Mouse (Mus musculus) thymus, postnatal 4 days (tissue): Measurements from ENCODE around the gene Lrrc51.

Experiments used
- DNase-seq: peaks from one replicate; pipeline ENCODE4 v3.0.0; 2021

Gene Lrrc51

DNA sequence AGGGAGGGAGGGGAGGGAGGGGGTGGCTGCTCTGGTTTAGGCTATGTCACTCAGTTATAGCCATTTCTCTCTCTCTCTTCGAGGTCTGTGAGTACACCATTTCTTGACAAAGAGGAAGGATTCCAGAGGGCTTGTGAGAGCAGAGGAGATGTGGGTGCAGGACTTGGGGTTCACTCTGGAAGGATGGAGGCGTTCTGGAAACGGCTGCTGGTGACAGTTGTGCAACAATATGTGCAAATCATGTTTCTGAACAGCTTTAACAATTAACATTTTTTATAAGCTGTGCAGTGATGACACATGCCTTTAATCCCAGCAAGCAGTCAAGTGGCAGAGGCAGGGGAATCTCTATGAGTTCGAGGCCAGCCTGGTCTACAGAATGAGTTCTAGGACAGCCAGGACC, 52.8 kb downstream of the Lrrc51 start:
- no peak for DNase-seq

DNA sequence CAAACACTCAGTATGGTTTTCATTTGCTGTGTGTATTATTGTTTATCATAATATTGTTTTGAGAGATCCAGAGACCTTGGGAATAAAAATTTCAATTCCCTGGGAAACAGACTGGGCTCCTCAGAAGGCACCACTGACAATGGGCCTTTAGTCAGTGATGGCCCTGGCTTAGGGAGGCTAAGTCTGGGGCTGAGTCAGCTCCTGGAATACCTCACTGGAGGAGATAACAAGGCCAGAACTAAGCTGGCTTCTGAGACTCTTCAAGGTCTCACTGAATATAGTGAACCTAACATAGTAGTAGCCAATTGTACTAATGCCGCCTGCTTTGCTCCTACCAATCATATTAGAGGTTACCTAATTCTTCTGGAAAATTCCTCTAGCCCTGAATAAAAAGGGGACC, 57.7 kb downstream of the Lrrc51 start:
- DNase-seq: no peak

DNA sequence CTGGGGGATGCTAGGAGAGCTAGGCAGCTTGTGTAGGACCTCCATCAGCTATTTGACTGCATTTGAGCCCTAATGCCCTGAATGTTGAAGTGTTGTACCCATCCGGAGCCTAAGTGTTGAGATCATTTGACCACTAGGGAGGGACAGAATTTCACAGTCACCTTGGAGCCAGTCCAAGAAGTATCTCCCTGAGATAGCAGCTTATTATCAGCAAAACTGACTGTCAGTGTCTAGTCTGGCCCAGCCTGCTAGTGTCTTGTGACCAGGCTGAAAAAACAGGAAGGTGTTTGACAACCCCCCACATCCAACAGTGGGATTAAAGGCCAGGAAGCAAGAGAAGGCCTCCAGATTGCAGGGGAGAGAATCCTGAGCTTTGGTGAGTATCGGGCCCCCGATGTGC, 62.4 kb downstream of the Lrrc51 start:
- no peak for DNase-seq

DNA sequence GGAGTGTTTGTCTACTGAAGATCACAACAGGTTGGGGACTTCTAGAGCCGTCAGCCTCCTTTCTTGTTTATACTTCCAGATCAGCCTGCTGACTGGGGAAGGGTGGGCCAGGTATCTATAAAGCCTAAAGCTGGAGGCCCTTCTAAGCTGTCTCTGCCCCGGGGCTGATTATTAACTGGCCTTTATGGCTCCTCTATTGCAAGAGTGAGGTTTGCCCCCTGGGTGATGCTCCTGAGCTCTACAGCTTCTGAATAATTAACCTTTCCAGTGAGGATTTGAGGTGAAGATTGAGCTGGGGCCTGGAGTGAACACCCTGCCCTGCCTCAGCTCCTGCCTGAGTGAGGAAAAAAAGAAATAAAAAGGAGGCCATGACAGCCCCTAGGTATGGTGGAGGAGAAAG, 63.1 kb downstream of the Lrrc51 start, which contains the start of gene Folr1:
Gene Folr1, minus strand, starts transcription at position 160 of the 400 bp plus-strand sequence.
- no peak for DNase-seq

DNA sequence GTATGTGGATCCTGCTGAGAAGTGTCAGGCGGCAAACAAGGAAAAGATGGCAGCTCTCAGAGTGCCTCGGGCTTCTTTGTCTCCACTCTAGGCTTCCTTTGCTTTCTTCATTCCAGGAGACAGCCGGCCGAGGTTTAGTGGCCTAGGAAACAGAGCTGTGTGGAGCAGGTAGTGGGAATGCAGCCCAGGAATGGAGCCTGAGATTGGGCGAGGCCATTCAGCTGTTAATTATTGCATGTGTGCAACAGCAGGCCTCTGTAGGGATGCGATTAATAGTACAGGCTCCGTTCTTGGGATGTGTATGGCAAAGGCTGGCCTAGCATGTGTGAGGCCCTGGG, 64.6 kb downstream of the Lrrc51 start:
- DNase-seq: no peak

DNA sequence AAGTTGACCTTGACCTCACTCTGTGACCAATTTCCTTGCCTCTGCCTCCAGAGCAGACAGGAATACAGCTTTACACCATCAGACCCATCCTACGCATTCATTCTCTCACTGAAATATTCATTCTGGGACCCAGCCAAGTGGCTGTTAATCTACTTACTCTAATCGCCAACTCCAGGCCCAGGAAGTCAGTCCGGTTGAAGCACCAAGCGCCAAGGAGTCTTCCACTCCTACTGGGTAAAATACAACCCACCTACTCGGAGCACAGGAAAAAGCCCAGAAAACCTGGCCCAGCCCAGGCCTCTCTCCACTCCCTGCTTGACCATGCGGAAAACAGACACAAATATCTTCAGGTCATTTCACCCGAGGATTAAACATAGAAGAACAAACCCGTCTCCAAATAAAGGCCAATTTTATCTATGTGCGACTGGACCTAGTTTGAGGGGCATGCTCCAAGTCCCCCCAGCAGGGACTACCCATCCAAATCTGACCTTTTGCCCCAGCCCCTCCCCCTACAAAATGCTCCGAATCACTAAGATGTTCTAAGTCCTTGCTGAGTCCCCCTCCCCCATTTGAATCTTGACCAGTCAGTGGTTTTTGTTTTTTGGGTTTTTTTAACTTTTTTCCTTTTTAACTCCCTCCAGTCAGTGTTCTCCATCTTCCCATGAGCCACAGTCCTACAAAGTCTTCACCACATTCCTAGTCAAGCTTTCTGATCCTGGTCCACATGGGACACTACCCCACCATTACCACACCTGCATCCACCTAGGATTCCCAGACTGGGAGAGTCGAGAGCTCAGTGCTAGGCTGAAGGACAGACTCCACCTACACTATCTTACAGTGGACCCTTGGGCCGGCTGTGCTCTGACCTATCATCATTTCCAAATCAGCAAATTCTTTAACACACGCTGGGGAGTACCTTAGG, 65.2 kb downstream of the Lrrc51 start:
- no peak for DNase-seq

DNA sequence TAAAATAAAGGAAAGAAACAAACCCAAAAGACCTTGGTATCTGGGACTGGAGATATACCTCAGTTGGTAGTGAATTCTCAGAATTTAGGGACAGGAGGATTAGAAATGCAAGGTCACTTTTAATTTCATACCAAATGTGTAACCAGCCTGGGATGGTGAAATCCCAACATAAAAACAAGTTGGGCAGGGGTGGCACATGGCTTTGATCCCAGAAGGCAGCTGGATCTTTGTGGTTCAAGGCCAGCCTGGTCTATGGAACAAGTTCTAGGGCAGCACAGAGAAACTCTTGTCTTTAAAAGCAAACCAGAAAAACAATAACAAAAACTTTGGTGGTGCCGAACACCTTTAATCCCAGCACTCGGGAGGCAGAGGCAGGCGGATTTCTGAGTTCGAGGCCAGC, 66.2 kb downstream of the Lrrc51 start:
- no peak for DNase-seq

DNA sequence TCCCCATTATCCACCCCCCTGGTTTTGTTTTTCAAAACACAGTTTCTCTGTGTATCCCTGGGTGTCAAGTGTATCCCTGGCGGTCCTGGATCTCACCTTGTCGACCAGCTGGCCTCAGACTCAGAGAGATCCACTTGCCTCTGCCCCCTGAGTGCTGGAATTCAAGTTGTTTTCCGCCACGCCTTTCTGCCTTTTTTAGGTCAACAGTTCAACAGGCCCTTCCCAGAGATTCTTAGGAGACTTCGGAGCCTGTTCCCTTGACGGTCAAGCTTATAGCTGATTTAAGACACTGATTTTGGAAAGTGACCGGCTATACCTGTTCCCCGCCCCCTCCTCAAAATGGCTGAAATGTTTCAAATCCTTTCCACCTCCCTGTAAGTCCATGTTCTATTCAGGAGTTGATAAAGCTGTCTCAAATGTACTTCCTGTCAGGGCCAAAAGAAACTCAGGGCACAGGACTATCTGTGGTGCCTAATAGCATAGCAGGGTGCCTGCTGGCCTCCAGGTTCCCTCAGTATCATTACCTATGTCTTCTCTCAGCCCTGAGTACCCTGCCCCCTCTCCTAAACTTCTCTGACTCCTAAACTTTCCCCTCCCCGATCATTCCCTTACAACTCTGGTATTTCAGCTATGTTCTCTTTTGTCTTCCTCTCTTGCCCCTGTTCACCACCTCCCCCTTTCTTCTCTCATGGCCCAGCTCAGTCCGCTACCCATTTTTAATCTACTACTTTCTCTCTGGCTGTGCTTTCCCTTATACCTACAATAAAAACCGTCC, 67.0 kb downstream of the Lrrc51 start:
- no peak for DNase-seq

DNA sequence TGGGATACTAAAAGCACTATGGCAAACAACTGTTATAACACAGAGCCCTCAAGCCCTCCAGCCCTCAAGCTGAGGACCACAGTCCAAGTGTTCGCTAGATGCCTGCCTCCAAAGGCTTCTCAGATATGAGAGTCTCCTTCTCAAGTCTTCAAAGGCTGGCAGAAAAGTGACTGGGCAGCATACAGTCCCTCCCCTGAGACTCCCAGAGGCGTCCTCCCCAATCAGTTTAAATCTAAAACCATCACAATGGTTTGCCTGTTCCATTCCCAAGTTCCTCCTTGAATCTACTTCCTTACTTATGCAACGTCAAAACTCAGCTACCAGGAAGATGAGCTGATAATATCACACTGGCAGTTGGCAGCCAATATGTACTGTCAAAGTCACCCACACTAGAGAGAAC, 70.3 kb downstream of the Lrrc51 start, which contains the start of gene Anapc15:
Gene Anapc15, plus strand, starts transcription at position 301 of the 400 bp plus-strand sequence.
- no peak for DNase-seq
